Mouse (Mus musculus): ENCODE data around the gene Hyal1. TPM values are rescaled to one million over a fixed set of nuclear protein-coding genes. Genes with fewer than 3 reads are reported as not detected.

The Hyal1 gene
- polyA plus RNA-seq, 1 experiment from 2014 or later, result 5.5 TPM

DNA sequence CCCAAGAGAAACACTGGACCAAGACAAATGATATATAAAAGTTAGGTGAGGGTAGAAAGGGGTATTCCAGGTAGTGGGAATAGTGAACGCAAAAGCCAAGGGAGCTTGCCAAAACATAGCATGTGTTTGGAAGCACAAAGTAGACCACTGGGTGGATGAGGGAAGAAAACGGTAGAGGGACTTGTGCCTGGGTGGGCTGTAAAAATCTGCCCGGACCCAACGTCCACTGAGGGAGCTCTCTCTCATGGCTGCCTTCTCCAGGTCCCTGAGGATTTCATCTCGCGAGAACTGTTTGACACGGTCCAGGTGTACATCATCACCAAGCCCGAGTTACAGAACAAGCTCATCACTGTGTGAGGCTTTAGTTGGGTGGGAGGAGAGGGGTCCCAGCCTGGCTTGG, 34.0 kb upstream of the Hyal1 start:
- ATAC-seq (ENCODE audit: insufficient number of reproducible peaks, low FRiP score), result no peak
- no peak overlapping the region for H3K27ac ChIP-seq (ENCODE audit: poor library complexity, severe bottlenecking)
- H3K36me3 ChIP-seq, result peaks cover 45% of the 10 kb centered on the region
- H3K4me1 ChIP-seq (replicated peaks), result peaks cover 29% of the 10 kb centered on the region
- peak overlapping the region; percentile 93 for H3K4me2 ChIP-seq
- 44% methylated on average over 8 of the region's 8 CpGs for WGBS
- H3K9ac ChIP-seq, result peak overlapping the region; percentile 86
- H3K4me3 ChIP-seq, result peak overlapping the region; percentile 74
- H3K27me3 ChIP-seq (replicated peaks), result 0 out of 2 replicates have a peak, but pooled peaks cover under 1% of the 10 kb centered on the region
- H3K9me3 ChIP-seq (replicated peaks), result no peaks in the 10 kb centered on the region

DNA sequence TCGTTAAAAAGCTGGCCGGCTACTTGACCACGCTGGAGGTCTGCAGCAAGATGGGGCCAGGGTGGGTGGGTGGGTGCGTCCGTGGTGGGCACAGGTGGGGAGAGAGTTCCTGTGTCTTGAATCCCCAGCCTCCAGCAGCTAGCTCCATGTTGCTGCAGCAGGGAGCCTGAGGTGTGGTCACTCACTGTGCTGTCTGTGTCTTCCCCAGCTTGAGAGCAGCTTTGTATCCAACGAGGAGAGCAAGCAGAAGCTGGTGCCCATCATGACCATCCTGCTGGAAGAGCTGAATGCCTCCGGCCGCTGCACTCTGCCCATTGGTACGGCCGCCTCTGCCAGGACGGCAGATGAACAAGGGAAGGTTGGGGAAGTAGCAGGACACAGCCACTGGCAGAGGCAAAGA, 33.4 kb upstream of the Hyal1 start:
- Histone ChIP-seq H3K9me3 (replicated peaks) (no peaks in the 10 kb centered on the region), H3K27me3 (replicated peaks) (peaks cover 6% of the 10 kb centered on the region), H3K4me3 (peak overlapping the region; percentile 74; the same call in 1 of the 2 replicates), H3K36me3 (peaks cover 39% of the 10 kb centered on the region), H3K27ac (ENCODE audit: poor library complexity, severe bottlenecking) (no peak overlapping the region), H3K4me1 (replicated peaks) (peaks cover 29% of the 10 kb centered on the region), H3K4me2 (peak overlapping the region; percentile 93), H3K9ac (no peak overlapping the region)
- WGBS, result 84% methylated on average over 11 of the region's 11 CpGs
- ATAC-seq (ENCODE audit: insufficient number of reproducible peaks, low FRiP score), result no peak

DNA sequence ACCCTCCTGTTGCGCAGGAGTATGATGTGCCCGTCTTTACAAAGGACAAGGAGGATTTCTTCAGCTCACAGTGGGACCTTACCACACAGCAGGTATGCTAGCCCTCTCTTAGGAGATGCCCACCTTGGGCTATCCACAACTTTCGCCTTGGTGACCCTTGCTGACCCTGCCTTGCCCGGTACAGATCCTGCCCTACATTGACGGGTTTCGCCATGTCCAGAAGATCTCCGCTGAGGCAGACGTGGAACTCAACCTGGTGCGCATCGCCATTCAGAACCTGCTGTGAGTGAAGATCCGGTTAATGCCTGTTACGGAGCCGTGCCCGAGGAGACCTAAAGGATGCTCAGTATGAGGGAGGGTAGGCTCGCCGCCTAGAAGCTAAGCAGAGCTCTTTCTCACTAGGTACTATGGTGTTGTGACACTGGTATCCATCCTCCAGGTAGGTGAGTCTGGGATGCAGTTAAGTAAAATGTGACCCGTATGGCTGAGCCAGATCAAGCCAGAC, 32.5 kb upstream of the Hyal1 start:
- Histone ChIP-seq H3K27me3 (replicated peaks) (peaks cover 16% of the 10 kb centered on the region), H3K9me3 (replicated peaks) (no peaks in the 10 kb centered on the region), H3K9ac (no peak overlapping the region), H3K4me3 (no peak overlapping the region), H3K27ac (ENCODE audit: poor library complexity, severe bottlenecking) (no peak overlapping the region), H3K4me2 (no peak overlapping the region), H3K36me3 (peaks cover 30% of the 10 kb centered on the region), H3K4me1 (replicated peaks) (peaks cover 29% of the 10 kb centered on the region)
- ATAC-seq (ENCODE audit: insufficient number of reproducible peaks, low FRiP score), result no peak
- WGBS, result 94% methylated on average over 17 of the region's 17 CpGs

DNA sequence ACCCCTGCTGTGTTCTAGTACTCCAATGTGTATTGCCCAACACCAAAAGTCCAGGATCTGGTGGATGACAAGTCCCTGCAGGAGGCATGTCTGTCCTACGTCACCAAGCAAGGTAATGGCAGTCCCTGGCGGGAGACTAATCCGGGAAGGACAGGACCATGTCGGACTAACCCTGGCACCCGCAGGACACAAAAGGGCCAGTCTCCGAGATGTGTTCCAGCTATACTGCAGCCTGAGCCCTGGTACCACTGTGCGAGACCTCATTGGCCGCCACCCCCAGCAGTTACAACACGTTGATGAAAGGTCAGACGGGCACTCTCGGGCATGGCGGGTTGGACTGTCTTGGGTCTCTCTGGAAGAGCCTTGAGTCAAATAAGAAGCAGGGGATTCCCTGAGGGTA, 32.0 kb upstream of the Hyal1 start:
- Histone ChIP-seq H3K9ac (no peak overlapping the region), H3K36me3 (peaks cover 25% of the 10 kb centered on the region), H3K4me3 (no peak overlapping the region), H3K4me1 (replicated peaks) (peaks cover 29% of the 10 kb centered on the region), H3K27me3 (replicated peaks) (peaks cover 20% of the 10 kb centered on the region), H3K27ac (ENCODE audit: poor library complexity, severe bottlenecking) (no peak overlapping the region), H3K9me3 (replicated peaks) (no peaks in the 10 kb centered on the region), H3K4me2 (no peak overlapping the region)
- ATAC-seq (ENCODE audit: insufficient number of reproducible peaks, low FRiP score), result no peak
- WGBS, result 90% methylated on average over 12 of the region's 12 CpGs

DNA sequence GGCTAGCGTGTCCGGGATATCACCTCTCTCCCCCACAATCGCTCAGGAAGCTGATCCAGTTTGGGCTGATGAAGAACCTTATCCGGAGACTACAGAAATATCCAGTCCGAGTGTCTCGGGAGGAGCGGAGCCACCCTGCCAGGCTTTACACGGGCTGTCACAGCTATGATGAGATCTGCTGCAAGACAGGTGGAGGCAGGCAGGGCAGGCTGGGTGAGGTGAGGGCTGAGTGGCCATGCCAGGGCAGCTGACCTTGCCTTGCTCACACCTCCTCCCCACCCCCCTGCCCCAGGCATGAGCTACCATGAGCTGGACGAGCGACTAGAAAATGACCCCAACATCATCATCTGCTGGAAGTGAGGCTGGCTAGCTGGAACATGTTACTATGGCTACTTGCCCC, 31.5 kb upstream of the Hyal1 start:
- ATAC-seq (ENCODE audit: insufficient number of reproducible peaks, low FRiP score), result no peak
- Histone ChIP-seq H3K4me2 (no peak overlapping the region), H3K4me3 (no peak overlapping the region), H3K9ac (no peak overlapping the region), H3K36me3 (peaks cover 21% of the 10 kb centered on the region), H3K27me3 (replicated peaks) (peaks cover 25% of the 10 kb centered on the region), H3K4me1 (replicated peaks) (peaks cover 29% of the 10 kb centered on the region), H3K9me3 (replicated peaks) (no peaks in the 10 kb centered on the region), H3K27ac (ENCODE audit: poor library complexity, severe bottlenecking) (no peak overlapping the region)
- WGBS, result 86% methylated on average over 10 of the region's 10 CpGs

DNA sequence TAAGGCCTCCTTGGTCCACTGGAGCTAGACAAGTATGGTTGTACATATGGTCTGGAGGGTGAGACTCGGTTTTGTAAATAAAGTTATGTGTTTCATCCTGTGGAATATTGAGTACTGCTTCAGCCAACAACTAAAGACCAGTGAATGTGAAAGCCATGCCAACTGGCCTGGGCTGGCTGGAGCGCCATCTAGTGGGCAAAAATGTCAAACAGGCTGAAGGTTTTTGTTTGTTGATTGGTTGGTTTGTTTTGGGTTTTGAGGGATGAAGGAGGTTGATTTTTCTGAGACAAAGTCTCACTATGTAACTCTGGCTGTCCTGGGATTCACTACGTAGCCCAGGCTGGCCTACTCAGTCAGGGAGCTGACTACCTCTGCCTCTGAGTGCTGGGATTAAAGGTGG, 31.1 kb upstream of the Hyal1 start:
- peaks cover 29% of the 10 kb centered on the region for H3K27me3 ChIP-seq (replicated peaks)
- H3K27ac ChIP-seq (ENCODE audit: poor library complexity, severe bottlenecking), result no peak overlapping the region
- WGBS, result 11% methylated on average over 3 of the region's 3 CpGs
- no peak for ATAC-seq (ENCODE audit: insufficient number of reproducible peaks, low FRiP score)
- H3K4me2 ChIP-seq, result no peak overlapping the region
- H3K9me3 ChIP-seq (replicated peaks), result no peaks in the 10 kb centered on the region
- H3K36me3 ChIP-seq, result peaks cover 21% of the 10 kb centered on the region
- peaks cover 30% of the 10 kb centered on the region for H3K4me1 ChIP-seq (replicated peaks)
- no peak overlapping the region for H3K4me3 ChIP-seq
- H3K9ac ChIP-seq, result no peak overlapping the region

DNA sequence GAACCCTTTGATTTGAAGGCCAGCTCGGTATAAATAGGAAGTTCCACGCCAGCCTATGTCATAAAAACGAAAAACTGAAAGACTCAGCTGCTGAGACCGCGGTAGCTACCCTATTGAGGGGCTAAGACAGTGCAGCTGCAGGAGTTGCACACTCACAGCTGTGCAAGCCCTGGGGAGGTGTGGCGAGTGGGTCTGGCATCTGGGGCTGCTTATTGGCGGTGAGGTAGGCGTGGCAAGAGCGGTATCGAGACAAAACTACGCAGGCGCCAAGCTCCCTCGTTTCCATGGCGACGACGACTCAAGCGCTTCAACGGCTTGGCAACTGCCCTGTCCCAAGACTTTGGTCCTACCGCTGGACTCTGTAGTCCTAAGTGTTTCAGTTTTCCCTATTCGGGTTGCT, 29.7 kb upstream of the Hyal1 start, which contains the start of gene Zmynd10:
Zmynd10 (plus strand) TSS at position 273 of the 400 bp plus-strand sequence.
- peak within 1 kb of the TSS; percentile 49 for H3K4me2 ChIP-seq
- peaks cover 21% of the 10 kb centered on the region for H3K36me3 ChIP-seq
- WGBS, result 5% methylated on average over 20 of the region's 20 CpGs
- no peak within 1 kb of the TSS for H3K27ac ChIP-seq (ENCODE audit: poor library complexity, severe bottlenecking)
- ATAC-seq (ENCODE audit: insufficient number of reproducible peaks, low FRiP score), result peak; percentile 67
- H3K9me3 ChIP-seq (replicated peaks), result no peaks in the 10 kb centered on the region
- no peak within 1 kb of the TSS; the same call in 1 of the 2 replicates for H3K9ac ChIP-seq
- peaks cover 37% of the 10 kb centered on the region for H3K4me1 ChIP-seq (replicated peaks)
- peaks cover 31% of the 10 kb centered on the region for H3K27me3 ChIP-seq (replicated peaks)
- peak within 1 kb of the TSS; percentile 2; the same call in 1 of the 2 replicates for H3K4me3 ChIP-seq

DNA sequence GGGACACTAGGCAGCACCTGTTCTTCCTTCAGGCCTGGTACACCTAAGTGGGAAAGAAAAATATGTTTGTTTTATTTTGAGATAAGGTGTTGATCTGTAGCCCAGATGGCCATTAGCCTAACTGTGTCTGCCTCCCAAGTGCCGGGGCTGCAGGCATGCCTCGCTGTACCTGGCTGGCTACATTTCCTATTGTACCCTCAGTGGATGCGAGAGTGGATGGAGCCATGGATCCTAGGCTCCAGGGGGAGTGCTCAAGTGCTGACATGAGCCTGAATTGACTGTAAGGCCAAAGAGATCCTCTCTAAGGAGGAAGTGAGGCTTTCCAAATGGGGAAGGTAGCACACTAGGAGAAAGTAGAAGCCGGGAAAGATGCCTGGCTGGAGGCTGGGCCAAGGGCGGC, 28.8 kb upstream of the Hyal1 start:
- no peak overlapping the region for H3K4me2 ChIP-seq
- peaks cover 39% of the 10 kb centered on the region for H3K4me1 ChIP-seq (replicated peaks)
- H3K27me3 ChIP-seq (replicated peaks), result peaks cover 31% of the 10 kb centered on the region
- H3K9me3 ChIP-seq (replicated peaks), result no peaks in the 10 kb centered on the region
- no peak overlapping the region for H3K9ac ChIP-seq
- ATAC-seq (ENCODE audit: insufficient number of reproducible peaks, low FRiP score), result no peak
- H3K27ac ChIP-seq (ENCODE audit: poor library complexity, severe bottlenecking), result no peak overlapping the region
- H3K4me3 ChIP-seq, result no peak overlapping the region
- WGBS, result 75% methylated on average over 5 of the region's 5 CpGs
- H3K36me3 ChIP-seq, result peaks cover 21% of the 10 kb centered on the region

DNA sequence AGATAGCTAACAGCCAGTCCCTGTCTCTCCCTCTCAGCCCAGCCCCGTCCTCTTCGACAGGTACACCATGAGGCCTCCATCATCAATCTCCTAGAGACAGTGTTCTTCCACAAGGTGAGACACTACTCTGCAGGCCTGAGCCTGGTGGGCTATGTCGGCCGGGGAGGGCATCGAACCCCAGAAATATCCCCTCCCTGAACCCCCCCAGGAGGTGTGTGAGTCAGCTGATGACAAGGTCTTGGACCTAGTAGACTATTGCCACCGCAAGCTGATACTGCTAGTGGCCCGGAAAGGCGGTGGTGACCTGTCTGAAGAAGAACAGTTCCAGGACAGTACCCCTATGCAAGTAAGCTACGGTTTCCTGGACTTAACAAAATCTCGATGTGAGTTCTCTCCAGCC, 27.9 kb upstream of the Hyal1 start:
- peaks cover 31% of the 10 kb centered on the region for H3K27me3 ChIP-seq (replicated peaks)
- H3K4me2 ChIP-seq, result no peak overlapping the region
- no peak for ATAC-seq (ENCODE audit: insufficient number of reproducible peaks, low FRiP score)
- peaks cover 16% of the 10 kb centered on the region for H3K36me3 ChIP-seq
- H3K4me3 ChIP-seq, result no peak overlapping the region
- peaks cover 45% of the 10 kb centered on the region for H3K4me1 ChIP-seq (replicated peaks)
- H3K27ac ChIP-seq (ENCODE audit: poor library complexity, severe bottlenecking), result no peak overlapping the region
- WGBS, result 85% methylated on average over 10 of the region's 10 CpGs
- no peaks in the 10 kb centered on the region for H3K9me3 ChIP-seq (replicated peaks)
- no peak overlapping the region for H3K9ac ChIP-seq

DNA sequence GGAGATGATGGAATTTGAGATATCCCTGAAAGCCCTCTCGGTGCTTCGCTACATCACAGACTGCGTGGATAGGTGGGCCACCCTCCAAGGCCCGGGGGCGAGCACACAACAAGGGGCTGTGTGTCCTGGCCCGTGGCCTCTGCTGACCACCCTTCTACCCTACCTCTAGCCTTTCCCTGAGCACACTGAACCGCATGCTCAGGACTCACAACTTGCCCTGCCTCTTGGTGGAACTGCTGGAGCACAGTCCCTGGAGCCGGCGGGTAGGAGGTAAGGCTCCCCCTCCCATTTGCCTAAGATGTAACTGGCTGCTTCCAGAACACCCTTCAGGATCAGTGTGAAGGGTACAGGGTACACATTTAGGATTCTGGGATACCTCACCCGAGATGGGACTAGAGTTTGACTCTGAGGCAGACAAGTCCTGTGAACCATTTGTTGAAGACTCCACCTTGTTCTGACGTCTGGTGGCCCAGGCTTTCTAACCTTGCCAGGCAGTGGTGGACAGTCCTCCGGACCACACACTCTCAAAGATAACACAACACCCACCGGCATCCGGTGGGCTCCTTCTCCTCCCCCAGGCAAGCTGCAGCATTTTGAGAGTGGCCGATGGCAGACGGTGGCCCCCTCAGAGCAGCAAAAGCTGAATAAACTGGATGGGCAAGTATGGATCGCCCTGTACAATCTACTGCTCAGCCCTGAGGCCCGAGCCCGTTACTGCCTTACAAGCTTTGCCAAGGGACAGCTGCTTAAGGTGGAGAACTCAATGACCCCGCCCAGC, 27.2 kb upstream of the Hyal1 start:
- H3K9ac ChIP-seq, result no peak overlapping the region
- no peak overlapping the region for H3K4me3 ChIP-seq
- 79% methylated on average over 20 of the region's 20 CpGs for WGBS
- H3K9me3 ChIP-seq (replicated peaks), result no peaks in the 10 kb centered on the region
- no peak overlapping the region for H3K27ac ChIP-seq (ENCODE audit: poor library complexity, severe bottlenecking)
- H3K36me3 ChIP-seq, result peaks cover 9% of the 10 kb centered on the region
- peaks cover 47% of the 10 kb centered on the region for H3K4me1 ChIP-seq (replicated peaks)
- H3K27me3 ChIP-seq (replicated peaks), result peaks cover 31% of the 10 kb centered on the region
- no peak overlapping the region for H3K4me2 ChIP-seq
- ATAC-seq (ENCODE audit: insufficient number of reproducible peaks, low FRiP score), result no peak

DNA sequence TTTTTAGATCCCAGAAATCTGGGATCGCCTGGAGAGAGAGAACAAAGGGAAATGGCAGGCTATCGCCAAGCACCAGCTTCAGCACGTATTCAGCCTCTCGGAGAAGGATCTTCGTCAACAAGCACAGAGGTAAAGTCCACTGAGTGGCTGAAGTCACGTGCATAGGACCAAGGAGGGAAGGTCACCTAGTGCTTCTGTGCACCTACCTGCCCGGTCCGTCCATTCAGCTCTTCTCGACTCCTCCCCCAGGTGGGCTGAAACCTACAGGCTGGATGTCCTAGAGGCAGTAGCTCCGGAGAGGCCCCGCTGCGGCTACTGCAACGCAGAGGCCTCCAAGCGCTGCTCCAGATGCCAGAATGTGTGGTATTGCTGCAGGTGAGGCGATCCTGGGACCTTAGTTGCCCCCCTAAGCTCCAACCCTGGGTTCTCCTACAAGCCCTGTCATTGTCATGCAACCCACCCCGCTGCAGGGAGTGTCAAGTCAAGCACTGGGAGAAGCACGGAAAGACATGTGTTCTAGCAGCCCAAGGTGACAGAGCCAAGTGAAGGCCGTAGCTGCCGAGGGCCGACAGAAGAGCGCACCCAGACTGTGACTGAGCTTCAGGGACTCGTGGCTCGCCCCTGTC, 26.1 kb upstream of the Hyal1 start:
- Histone ChIP-seq H3K27ac (ENCODE audit: poor library complexity, severe bottlenecking) (no peak overlapping the region), H3K9me3 (replicated peaks) (no peaks in the 10 kb centered on the region), H3K4me1 (replicated peaks) (peaks cover 48% of the 10 kb centered on the region), H3K4me3 (peak overlapping the region; percentile 56), H3K36me3 (no peaks in the 10 kb centered on the region), H3K27me3 (replicated peaks) (peaks cover 31% of the 10 kb centered on the region), H3K4me2 (peak overlapping the region; percentile 94), H3K9ac (peak overlapping the region; percentile 81; the same call in 1 of the 2 replicates)
- no peak for ATAC-seq (ENCODE audit: insufficient number of reproducible peaks, low FRiP score)
- 32% methylated on average over 23 of the region's 23 CpGs for WGBS

Measured in heart, embryonic 12.5 days (tissue).